Mouse (Mus musculus) activated CD4-positive, CD25-positive, alpha-beta regulatory T cell, adult 4 months (primary cell): ENCODE measurements around the gene Gigyf2. TPM values are rescaled to one million over a fixed set of nuclear protein-coding genes. Genes with fewer than 3 reads are reported as not detected.

Experiments
- ATAC-seq: one replicate; pipeline ENCODE4 v1.8.0; 2017
- polyA plus RNA-seq, 2 experiments: library from polyadenylated mRNA; unstranded; fragments of 100-300 nt; shearing (Covaris generic); gene quantifications; one replicate each; pipeline ENCODE4 v1.2.1; 2017

Gene Gigyf2
- polyA plus RNA-seq: 10 to 100 TPM; 49.9 to 58.1 TPM

GRCm38 (mm10) chr1:87326742-87327163, at the start of gene Gigyf2:
TSS of gene Gigyf2 (plus strand) at chr1:87326998.
- ATAC-seq: peak; percentile 86

GRCm38 (mm10) chr1:87280281-87280680, 46.5 kb upstream of the Gigyf2 start:
- no peak for ATAC-seq

DNA sequence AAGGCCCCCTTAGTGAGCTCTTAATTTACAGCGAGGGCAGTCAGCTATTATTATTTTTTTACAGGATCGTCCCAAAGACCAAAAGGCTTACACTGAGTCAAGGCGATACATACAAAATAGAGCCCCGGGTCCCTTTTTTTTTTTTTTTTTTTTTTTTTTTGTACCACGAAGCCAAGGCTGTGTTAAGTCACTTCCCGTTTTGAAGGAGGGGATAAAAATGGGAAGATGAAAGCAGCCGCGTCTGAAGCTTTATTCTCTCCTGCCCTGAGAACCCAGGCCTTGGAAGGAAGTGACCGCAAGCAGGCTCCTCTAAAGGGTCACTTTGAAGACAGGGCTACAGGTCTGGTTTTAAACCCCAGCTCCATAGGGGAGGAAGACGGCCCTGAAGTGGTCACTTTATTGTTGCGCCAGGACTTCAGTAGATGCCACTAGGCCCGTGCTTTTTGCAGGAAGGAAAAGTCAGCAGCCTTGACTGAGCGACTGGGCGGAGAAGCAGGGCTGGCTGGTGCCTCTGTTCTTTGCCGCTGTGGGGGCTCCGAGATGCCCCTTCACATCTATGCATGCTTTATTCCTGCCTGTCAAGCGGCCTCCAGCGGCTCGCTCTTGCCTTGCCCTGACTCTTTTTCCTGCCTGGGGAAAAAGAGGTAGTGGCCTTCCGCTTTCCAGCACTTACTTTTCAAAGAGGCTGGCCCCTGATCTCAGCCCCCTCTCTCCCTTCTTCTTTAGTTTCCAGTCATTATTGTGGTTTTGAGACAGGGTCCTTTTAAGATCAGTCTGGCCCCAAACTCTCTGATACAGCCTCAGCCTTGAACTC, 45.0 kb upstream of the Gigyf2 start:
- no peak for ATAC-seq

- no peak for ATAC-seq
These were observed 44.4 kb upstream of the Gigyf2 start for GRCm38 (mm10) chr1:87282413-87282788.

- ATAC-seq: no peak
These were observed 43.3 kb upstream of the Gigyf2 start for GRCm38 (mm10) chr1:87283410-87283960.

- no peak for ATAC-seq
These were observed 39.7 kb upstream of the Gigyf2 start for GRCm38 (mm10) chr1:87287105-87287504.

- no peak for ATAC-seq
These were observed 35.4 kb upstream of the Gigyf2 start for GRCm38 (mm10) chr1:87291416-87291815.

DNA sequence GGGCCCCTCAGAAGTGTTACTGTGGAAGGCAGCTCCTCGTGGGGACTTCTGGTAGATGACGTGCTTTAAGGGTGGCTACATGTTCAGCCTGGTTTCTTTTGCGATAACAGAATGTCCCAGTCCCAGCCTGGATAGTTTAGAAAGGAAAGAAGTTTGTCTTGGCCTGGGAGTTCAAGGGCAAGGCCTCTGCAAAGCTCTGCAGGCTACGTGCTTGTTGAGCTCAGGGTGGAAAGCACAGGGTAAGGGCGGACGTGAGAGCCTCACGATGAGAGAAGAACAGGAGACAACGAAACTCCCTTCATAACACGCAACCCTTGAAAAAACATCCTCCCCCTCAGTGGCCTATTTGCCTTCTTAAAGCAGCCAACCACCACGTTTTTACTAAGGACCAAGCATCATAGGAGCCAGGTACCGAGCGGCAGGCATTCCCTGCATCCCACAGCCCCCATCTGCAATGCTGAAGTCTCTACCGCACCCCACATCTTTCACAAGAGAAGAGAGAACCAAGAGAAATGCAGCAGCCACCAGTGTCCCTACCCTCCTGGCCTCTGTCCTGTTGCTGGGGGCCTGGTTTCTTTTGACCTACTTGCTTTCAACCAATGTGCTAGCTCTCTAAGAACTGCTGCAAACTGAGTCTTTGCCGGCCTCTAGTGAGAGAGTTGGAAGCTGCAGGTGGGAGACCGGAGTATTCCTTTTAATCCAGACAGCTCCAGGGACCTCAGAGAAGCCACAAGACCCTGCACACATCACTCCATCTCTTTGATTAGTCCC, 34.2 kb upstream of the Gigyf2 start:
- ATAC-seq: no peak

GRCm38 (mm10) chr1:87294063-87294710, 32.6 kb upstream of the Gigyf2 start:
- ATAC-seq: no peak

- no peak for ATAC-seq
These were observed 31.8 kb upstream of the Gigyf2 start for GRCm38 (mm10) chr1:87294951-87295350.

GRCm38 (mm10) chr1:87297346-87297925, 29.4 kb upstream of the Gigyf2 start:
- no peak for ATAC-seq

- ATAC-seq: no peak
These were observed 26.2 kb upstream of the Gigyf2 start for GRCm38 (mm10) chr1:87300360-87301286.

- no peak for ATAC-seq
These were observed 24.8 kb upstream of the Gigyf2 start for GRCm38 (mm10) chr1:87301971-87302370.

GRCm38 (mm10) chr1:87308952-87309351, 17.8 kb upstream of the Gigyf2 start:
- ATAC-seq: no peak

DNA sequence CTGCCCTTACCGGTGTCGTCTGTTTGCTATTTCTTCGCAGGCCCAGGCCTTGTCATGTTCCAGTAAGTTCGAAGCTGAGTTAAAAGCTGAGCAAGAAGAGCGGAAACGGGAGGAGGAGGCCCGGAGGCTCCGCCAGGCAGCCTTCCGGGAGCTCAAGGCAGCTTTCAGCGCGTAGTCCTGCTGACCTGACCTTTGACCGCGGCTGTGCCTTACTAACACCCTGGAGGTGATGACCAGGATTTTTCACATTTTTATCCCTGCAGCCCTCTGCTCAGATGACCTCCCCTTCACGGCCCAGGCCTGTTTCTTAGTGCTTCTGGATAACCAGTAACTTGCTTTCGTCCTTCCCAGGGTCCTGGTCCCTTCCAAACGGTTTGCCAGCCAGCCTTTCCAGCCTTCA, 17.2 kb upstream of the Gigyf2 start:
- no peak for ATAC-seq

DNA sequence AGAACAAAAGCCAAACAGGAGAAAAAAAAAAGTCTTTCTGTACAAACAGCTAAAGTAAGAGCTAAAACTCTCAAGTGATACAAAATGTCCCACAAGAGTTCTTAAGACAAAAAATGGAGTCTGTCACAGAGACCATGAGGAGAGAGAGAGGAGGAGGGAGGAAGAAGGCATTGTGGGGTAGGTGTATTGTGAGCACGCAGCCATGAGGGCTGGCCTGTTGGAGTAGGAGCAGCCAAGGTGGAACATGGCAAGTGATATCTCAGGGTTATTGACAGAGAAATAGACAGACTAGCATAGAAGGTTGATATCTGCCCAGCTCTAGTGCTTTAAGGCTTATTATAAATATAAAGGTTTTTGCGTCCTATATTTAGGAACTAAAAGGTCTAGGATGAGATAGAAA, 14.1 kb upstream of the Gigyf2 start:
- ATAC-seq: no peak

DNA sequence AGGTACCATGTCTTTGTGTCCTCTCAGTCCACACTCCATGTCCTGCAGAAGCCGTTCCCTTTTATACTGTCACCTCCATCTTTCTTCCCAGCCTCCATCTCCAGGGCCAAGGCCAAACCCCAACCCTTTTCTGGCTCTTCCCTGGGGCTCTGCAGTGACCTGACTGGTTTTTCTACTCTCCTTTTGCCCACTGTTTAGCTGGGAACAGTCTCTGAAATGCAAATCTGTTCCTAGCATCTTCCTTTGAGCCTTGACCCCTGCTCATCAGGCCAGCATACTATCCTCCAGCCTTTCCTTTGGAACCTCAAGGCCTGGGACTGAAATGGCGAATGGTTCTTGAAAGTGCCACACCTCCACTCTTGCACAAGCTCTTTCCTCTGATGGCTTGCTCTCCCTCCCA, 13.7 kb upstream of the Gigyf2 start:
- ATAC-seq: no peak

DNA sequence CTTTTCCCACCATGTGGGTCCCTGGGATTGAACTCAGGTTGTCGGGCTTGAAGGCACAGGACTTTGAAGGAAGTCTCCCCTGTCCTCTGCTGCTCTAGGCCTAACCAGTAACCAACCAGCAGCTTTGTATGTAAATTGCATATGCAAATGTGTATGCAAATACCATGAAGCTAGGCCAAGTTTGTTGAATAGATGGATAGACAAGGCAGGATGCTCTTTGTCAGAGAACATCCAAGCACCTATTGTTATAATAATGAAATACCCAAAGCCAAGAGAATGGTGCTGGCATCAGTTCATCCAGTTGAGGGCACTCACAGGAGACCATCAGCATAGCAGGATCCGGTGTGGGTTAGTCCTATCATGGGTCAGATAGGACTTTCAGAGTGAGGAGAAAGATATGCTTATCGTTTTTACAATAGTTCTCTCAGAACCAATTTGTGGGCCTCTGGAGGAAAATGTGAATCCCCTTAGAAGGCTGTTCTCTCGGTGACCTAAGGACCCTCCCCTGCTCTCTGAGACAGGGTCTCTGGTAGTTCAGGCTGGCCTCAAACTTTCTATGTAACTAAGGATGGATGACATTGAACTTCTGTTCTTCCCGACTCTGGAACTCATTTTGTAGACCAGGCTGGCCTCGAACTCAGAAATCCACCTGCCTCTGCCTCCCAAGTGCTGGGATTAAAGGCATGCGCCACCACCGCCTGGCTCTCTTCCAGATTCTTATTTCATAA, 12.8 kb upstream of the Gigyf2 start:
- no peak for ATAC-seq

- ATAC-seq: no peak
These were observed 11.4 kb upstream of the Gigyf2 start for GRCm38 (mm10) chr1:87315431-87315830.

- no peak for ATAC-seq
These were observed 10.9 kb upstream of the Gigyf2 start for GRCm38 (mm10) chr1:87315894-87316293.

DNA sequence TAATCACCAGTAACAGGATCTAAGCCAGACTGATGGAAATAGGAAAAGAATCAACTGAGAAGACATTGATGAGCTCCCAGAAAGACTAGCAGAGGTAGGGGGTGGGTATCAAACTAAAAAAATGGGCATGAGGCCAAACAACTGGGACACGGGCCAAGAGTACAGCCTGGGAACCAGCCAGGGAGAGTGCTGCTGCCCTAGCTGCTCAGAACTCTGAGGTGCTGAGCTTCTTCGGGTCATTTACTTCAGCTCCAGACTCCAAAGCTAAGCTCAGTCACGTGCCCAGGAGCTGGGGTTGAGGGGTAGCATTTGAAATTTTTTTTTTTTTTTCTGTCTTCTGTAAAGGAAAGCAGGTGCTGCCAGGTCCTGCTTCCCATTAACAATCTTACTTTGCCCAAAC, 10.1 kb upstream of the Gigyf2 start:
- ATAC-seq: no peak
